9 mouse cellular contexts compared by ENCODE assay signal in the genomic region with DNA sequence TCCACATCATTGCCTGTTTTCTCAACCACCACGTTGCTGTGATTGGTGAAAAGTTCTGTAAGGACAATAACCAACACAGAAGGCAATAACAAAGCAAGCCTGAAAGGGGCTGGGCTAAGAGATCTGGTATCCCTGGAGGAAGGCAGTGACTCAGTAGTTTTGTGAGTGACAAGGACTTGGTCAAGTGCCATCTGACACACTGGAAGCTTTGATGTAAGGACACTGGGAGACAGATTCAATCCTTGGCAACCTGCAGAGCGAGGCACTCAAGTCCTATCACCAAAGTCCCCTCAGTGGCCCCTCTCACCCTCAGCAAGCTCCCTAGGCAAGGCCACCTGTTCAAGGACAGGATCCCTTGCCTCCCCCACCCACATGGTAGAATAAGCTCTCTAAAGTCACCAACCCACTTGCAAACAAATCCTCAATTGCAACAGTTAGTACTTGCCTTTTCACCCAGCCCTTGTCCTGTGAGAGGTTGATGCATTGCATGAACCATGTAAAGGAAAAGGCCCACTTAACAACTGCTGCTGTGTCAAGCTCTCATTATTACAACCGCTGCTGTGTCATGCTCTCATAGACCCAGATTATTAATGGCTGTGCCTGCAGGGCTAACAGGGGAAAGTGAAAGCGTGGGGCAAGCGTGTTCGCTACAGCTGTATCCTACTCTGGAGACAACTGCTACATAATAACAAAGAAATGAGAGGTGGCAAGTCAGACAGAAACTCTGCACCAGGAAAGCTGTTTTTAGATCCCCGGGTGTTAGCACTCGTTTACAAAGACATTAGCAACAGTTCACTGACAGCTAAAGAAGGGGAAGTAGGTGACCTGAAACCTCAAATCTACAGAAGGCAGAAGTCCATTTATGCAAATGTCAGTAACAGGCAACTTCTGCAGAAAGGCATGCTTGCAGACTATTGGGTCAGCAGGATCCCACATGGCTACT. TPM values are rescaled to one million over a fixed set of nuclear protein-coding genes. Genes with fewer than 3 reads are reported as not detected.
DNase-seq lines count a peak whose midpoint lies in the region; ATAC-seq and TF ChIP-seq lines count a peak whose summit lies in the region.
"Had no signal": no experiment of that assay in that cellular context is flagged by ENCODE, and none has a peak within 500 bp of the region (broad histone marks: within the 10 kb centered on the region; RNA-seq: fewer than 3 reads in every experiment).

No protein-coding gene starts in this region.

- TF ChIP-seq RAD21 in CH12.LX (IDR thresholded peaks at IDR 0.05; ENCODE audit: low read depth, low read length): no peak; the same call in 1 of the 2 replicates

- ATAC-seq in hindbrain, embryonic 11.5 days (ENCODE audit: low FRiP score): peak; percentile 52
- ATAC-seq in liver, embryonic 11.5 days (replicated peaks; ENCODE audit: low FRiP score): 0 out of 2 replicates have a peak, but pooled peaks have one; percentile 39

- no peak overlapping the region; the same call in 1 of the 2 replicates for H3K9ac ChIP-seq in CH12.LX (ENCODE audit: insufficient read depth, low read depth)
- 0 out of 2 replicates have a peak overlapping the region, but pooled peaks have one; percentile 16 for H3K9ac ChIP-seq in hindbrain, embryonic 11.5 days (ENCODE audit: low read depth, low read length)
- no peak overlapping the region for H3K9ac ChIP-seq in liver, embryonic 11.5 days (ENCODE audit: low read depth, low read length)
- H3K9ac ChIP-seq: embryonic facial prominence, embryonic 13.5 days had no signal

- H3K36me3 ChIP-seq in CH12.LX (replicated peaks in 1 of 2; ENCODE audit: control insufficient read depth in 1 of 2, insufficient read depth in 1 of 2, low read length in 1 of 2) (no peaks in the 10 kb centered on the region), myocyte (ENCODE audit: control insufficient read depth, insufficient read depth) (no peaks in the 10 kb centered on the region)
- H3K36me3 ChIP-seq in hindbrain, embryonic 11.5 days (ENCODE audit: control insufficient read depth, insufficient read depth, low read length): no peaks in the 10 kb centered on the region
- H3K36me3 ChIP-seq in liver, embryonic 11.5 days (ENCODE audit: control insufficient read depth, insufficient read depth, low read length): no peaks in the 10 kb centered on the region
- no peaks in the 10 kb centered on the region for H3K36me3 ChIP-seq in thymus, adult 2 months (ENCODE audit: control insufficient read depth, insufficient read depth, low read length)
- H3K36me3 ChIP-seq: embryonic facial prominence, embryonic 13.5 days had no signal

- H3ac ChIP-seq in myocyte (ENCODE audit: control insufficient read depth, insufficient read length): no peak overlapping the region

- H3K9me3 ChIP-seq in CH12.LX (replicated peaks; ENCODE audit: low read length): no peaks in the 10 kb centered on the region
- H3K9me3 ChIP-seq in hindbrain, embryonic 11.5 days (ENCODE audit: control insufficient read depth, low read length): no peaks in the 10 kb centered on the region
- no peaks in the 10 kb centered on the region for H3K9me3 ChIP-seq in liver, embryonic 11.5 days (ENCODE audit: control insufficient read depth, low read length)
- H3K9me3 ChIP-seq: embryonic facial prominence, embryonic 13.5 days had no signal

- 40% methylated on average over 8 of the region's 8 CpGs for WGBS in hindbrain, embryonic 11.5 days
- WGBS in liver, embryonic 11.5 days: 32% methylated on average over 8 of the region's 8 CpGs
- WGBS in thymus, adult 2 months: 14% methylated on average over 8 of the region's 8 CpGs

- H3K4me3 ChIP-seq in CH12.LX (replicated peaks in 1 of 3; ENCODE audit: low read depth in 2 of 3, low read length in 2 of 3, poor library complexity in 1 of 3) (peak overlapping the region in 2 of 3 experiments; percentile 0 to 26), myocyte (no peak overlapping the region)
- H3K4me3 ChIP-seq in hindbrain, embryonic 11.5 days (ENCODE audit: low read depth, low read length): no peak overlapping the region
- no peak overlapping the region for H3K4me3 ChIP-seq in liver, embryonic 11.5 days (ENCODE audit: low read depth, low read length)
- no peak overlapping the region for H3K4me3 ChIP-seq in thymus, adult 2 months (ENCODE audit: control insufficient read depth, insufficient read depth, low read length)
- H3K4me3 ChIP-seq: embryonic facial prominence, embryonic 13.5 days had no signal

- TF ChIP-seq POLR2A in CH12.LX (IDR thresholded peaks at IDR 0.05; ENCODE audit: low read depth, low read length) (peak; percentile 32; the same call in 1 of the 2 replicates), myocyte (IDR thresholded peaks at IDR 0.05; ENCODE audit: insufficient read length, low read depth) (no peak)
- TF ChIP-seq POLR2A in thymus, adult 2 months (IDR thresholded peaks at IDR 0.05; ENCODE audit: control insufficient read depth, extremely low read depth, insufficient read depth, low read length, poor library complexity): no peak

- H3K27me3 ChIP-seq in CH12.LX (replicated peaks) (no peaks in the 10 kb centered on the region), myocyte (ENCODE audit: control insufficient read depth, insufficient read depth, insufficient read length) (no peaks in the 10 kb centered on the region)
- H3K27me3 ChIP-seq in hindbrain, embryonic 11.5 days (ENCODE audit: control insufficient read depth, insufficient read depth, low read length): no peaks in the 10 kb centered on the region
- H3K27me3 ChIP-seq in liver, embryonic 11.5 days (replicated peaks; ENCODE audit: control insufficient read depth, insufficient read depth, low read length): no peaks in the 10 kb centered on the region
- no peaks in the 10 kb centered on the region for H3K27me3 ChIP-seq in thymus, adult 2 months (ENCODE audit: control insufficient read depth, insufficient read depth, low read length)
- H3K27me3 ChIP-seq: embryonic facial prominence, embryonic 13.5 days had no signal

- peak; percentile 96 for DNase-seq in CH12.LX (ENCODE audit: extremely low read depth)
- peak; percentile 79 for DNase-seq in adrenal gland, postnatal 10 days
- DNase-seq in hindbrain, embryonic 11.5 days (ENCODE audit: low spot score): peak; percentile 58
- DNase-seq in liver, embryonic 11.5 days (ENCODE audit: low spot score): no peak
- DNase-seq in frontal cortex, postnatal 36 days (ENCODE audit: low spot score in 2 of 2): no peak
- no peak for DNase-seq in thymus, adult 2 months
- DNase-seq in cerebellum, postnatal 25 days: no peak

- dilution Hi-C loops in CH12.LX (cut with MboI; ENCODE audit: extremely low pct_ligation_motif_present, extremely low pct_unique_long_range_greater_than_20kb, low sequenced_read_pairs): no loop called here

- peak overlapping the region; percentile 93 for H3K27ac ChIP-seq in CH12.LX (ENCODE audit: insufficient read depth, low read depth)
- H3K27ac ChIP-seq in hindbrain, embryonic 11.5 days (ENCODE audit: low read depth, low read length): peak overlapping the region; percentile 42; the same call in 1 of the 2 replicates
- no peak overlapping the region for H3K27ac ChIP-seq in liver, embryonic 11.5 days (ENCODE audit: low read depth, low read length)
- H3K27ac ChIP-seq in thymus, adult 2 months (ENCODE audit: control insufficient read depth, insufficient read depth, low read length): no peak overlapping the region
- H3K27ac ChIP-seq: embryonic facial prominence, embryonic 13.5 days had no signal

- in situ Hi-C loops in CH12.LX (cut with MboI; ENCODE audit: low pct_ligation_motif_present, low pct_unique_long_range_greater_than_20kb, low sequenced_read_pairs): loop anchor here (25.0 kb wide), 1 partner anchor 359 kb away; no protein-coding TSS in a partner anchor

- H3K79me2 ChIP-seq in CH12.LX (replicated peaks; ENCODE audit: control insufficient read depth, extremely low read depth, insufficient read depth, poor library complexity, severe bottlenecking) (no peaks in the 10 kb centered on the region), myocyte (ENCODE audit: control insufficient read depth, insufficient read depth) (no peaks in the 10 kb centered on the region)

- no peak for TF ChIP-seq CTCF in CH12.LX (conservative IDR thresholded peaks at IDR 0.05 in 1 of 2, IDR thresholded peaks at IDR 0.05 in 1 of 2; ENCODE audit: low read depth in 2 of 2, low read length in 2 of 2)
- no peak for TF ChIP-seq CTCF in thymus, adult 2 months (IDR thresholded peaks at IDR 0.05; ENCODE audit: borderline replicate concordance, control insufficient read depth, extremely low read depth, insufficient read depth, low read length, poor library complexity)

- peak; percentile 92 for TF ChIP-seq EP300 in CH12.LX (IDR thresholded peaks at IDR 0.05; ENCODE audit: low read length)

- H3K4me1 ChIP-seq in CH12.LX (ENCODE audit: control insufficient read depth in 1 of 2, insufficient read depth in 2 of 2): peaks cover 28 to 81% of the 10 kb centered on the region in 2 experiments
- peaks cover 5% of the 10 kb centered on the region; the same call in 1 of the 2 replicates for H3K4me1 ChIP-seq in hindbrain, embryonic 11.5 days (replicated peaks; ENCODE audit: control insufficient read depth, insufficient read depth, low read length)
- H3K4me1 ChIP-seq in liver, embryonic 11.5 days (replicated peaks; ENCODE audit: control insufficient read depth, insufficient read depth, low read length): 0 out of 2 replicates have a peak, but pooled peaks cover 3% of the 10 kb centered on the region
- peaks cover 10% of the 10 kb centered on the region for H3K4me1 ChIP-seq in thymus, adult 2 months (replicated peaks; ENCODE audit: control insufficient read depth, insufficient read depth, low read length)

- H3K4me2 ChIP-seq in CH12.LX (ENCODE audit: insufficient read depth, low read depth, poor library complexity, severe bottlenecking) (peak overlapping the region; percentile 65), myocyte (ENCODE audit: low read depth) (peak overlapping the region; percentile 72)
- peak overlapping the region; percentile 12; the same call in 1 of the 2 replicates for H3K4me2 ChIP-seq in hindbrain, embryonic 11.5 days (replicated peaks; ENCODE audit: low read depth, low read length)
- peak overlapping the region; percentile 43 for H3K4me2 ChIP-seq in liver, embryonic 11.5 days
- H3K4me2 ChIP-seq: embryonic facial prominence, embryonic 13.5 days had no signal

TF ChIP-seq in CH12.LX, 34 proteins besides CTCF, POLR2A, EP300 and RAD21 (continues in another document):
- TF ChIP-seq TBP (conservative IDR thresholded peaks at IDR 0.05; ENCODE audit: low read depth, low read length) (no peak), GABPA (IDR thresholded peaks at IDR 0.05; ENCODE audit: insufficient replicate concordance, low read depth, low read length) (no peak)

TF ChIP-seq in myocyte, 11 proteins besides CTCF, POLR2A, EP300 and RAD21 (continues in another document):
- TF ChIP-seq MYOD1 (IDR thresholded peaks at IDR 0.05; ENCODE audit: control insufficient read depth in 1 of 3, insufficient read length in 2 of 3, low read depth in 2 of 3): peak in 1 of 3 experiments; percentile 45

RNA-seq across cellular contexts. Expression of gene Hhat, which starts 18.1 kb away (rescaled TPM):
- total RNA-seq in CH12.LX (2012; rRNA removed): 0.21 and 0.29 TPM in 2 replicates
- 1.1 and 1.4 TPM in 2 replicates for total RNA-seq in CH12.LX (2014; rRNA removed)
- polyA plus RNA-seq in CH12.LX (2012; ENCODE audit: insufficient read length, low read depth): 1.2 and 1.8 TPM in 2 replicates
- total RNA-seq in adrenal gland, postnatal 10 days (2021): 1 to 10 TPM; 6.8 to 7.3 TPM
- polyA plus RNA-seq in hindbrain, embryonic 11.5 days (2014; fragmentation: Nextera tagmentation; extraction: Ambion mirVana): 5.5 and 8.0 TPM in 2 replicates
- polyA plus RNA-seq in liver, embryonic 11.5 days (2014; fragmentation: Nextera tagmentation; extraction: Ambion mirVana): 3.8 and 4.3 TPM in 2 replicates
- polyA plus RNA-seq in myocyte (2012; fragmentation: generic; extraction: Trizol): 4.4 TPM
- polyA plus RNA-seq in thymus, adult 2 months (2012; rRNA removed): 5.8 and 6.6 TPM in 2 replicates

Comparison
In these comparisons a context has a peak if more than half of its experiments do, and no peak if none do; other contexts are left out.
1. DNase-seq: peak in CH12.LX (single experiment), adrenal gland, postnatal 10 days (single experiment) and hindbrain, embryonic 11.5 days (single experiment); none in liver, embryonic 11.5 days (single experiment), frontal cortex, postnatal 36 days (0 of 2), thymus, adult 2 months (single experiment) and cerebellum, postnatal 25 days (0 of 2).
2. H3K27ac ChIP-seq: peak in CH12.LX (single experiment) and hindbrain, embryonic 11.5 days (single experiment); none in liver, embryonic 11.5 days (single experiment) and thymus, adult 2 months (single experiment).
3. H3K4me2 ChIP-seq: peak in every context shown above with its lines; median percentile 72 in myocyte; 65 in CH12.LX; 43 in liver, embryonic 11.5 days; 12 in hindbrain, embryonic 11.5 days.
4. H3K4me3 ChIP-seq: peak in CH12.LX (2 of 3); none in hindbrain, embryonic 11.5 days (single experiment), liver, embryonic 11.5 days (single experiment), myocyte (single experiment) and thymus, adult 2 months (single experiment).